Comparison of ENCODE assay signal across 16 mouse cellular contexts in genomic region chr6:99007542-99007941, GRCm38 (mm10).
DNase-seq lines count a peak whose midpoint lies in the region; ATAC-seq and TF ChIP-seq lines count a peak whose summit lies in the region.
"Had no signal": no experiment of that assay in that cellular context is flagged by ENCODE, and none has a peak within 500 bp of the region (broad histone marks: within the 10 kb centered on the region; RNA-seq: fewer than 3 reads in every experiment).

No protein-coding gene starts in this region.

- no peak overlapping the region for H3K4me3 ChIP-seq in left cerebral cortex, adult 2 months
- peak overlapping the region; percentile 39 for H3K4me3 ChIP-seq in E14TG2a.4 (replicated peaks; ENCODE audit: low read length)
- H3K4me3 ChIP-seq in kidney, embryonic 16.5 days (ENCODE audit: low read length), result no peak overlapping the region
- H3K4me3 ChIP-seq: forebrain, embryonic 10.5 days; neural tube, embryonic 12.5 days had no signal

- H3K9me3 ChIP-seq in E14TG2a.4 (ENCODE audit: low read length), result no peaks in the 10 kb centered on the region
- H3K9me3 ChIP-seq in kidney, embryonic 16.5 days (ENCODE audit: low read length), result peaks cover 6% of the 10 kb centered on the region

- ATAC-seq in common myeloid progenitor, adult 5-6 weeks (replicated peaks; ENCODE audit: low read depth, poor library complexity, severe bottlenecking), result peak; percentile 57
- peak; percentile 89 for ATAC-seq in neutrophil, adult 5-6 weeks (ENCODE audit: extremely low read depth, insufficient number of reproducible peaks, low FRiP score, poor library complexity, severe bottlenecking)
- no peak for ATAC-seq in kidney, embryonic 16.5 days (ENCODE audit: low FRiP score, low TSS enrichment)

- H3K27me3 ChIP-seq in E14TG2a.4 (ENCODE audit: insufficient read depth, low read length), result no peaks in the 10 kb centered on the region
- no peaks in the 10 kb centered on the region for H3K27me3 ChIP-seq in kidney, embryonic 16.5 days (ENCODE audit: insufficient read depth, low read length)
- H3K27me3 ChIP-seq: neural tube, embryonic 12.5 days had no signal

- H3K4me2 ChIP-seq in kidney, embryonic 16.5 days (replicated peaks; ENCODE audit: low read depth, low read length), result no peak overlapping the region
- H3K4me2 ChIP-seq: hindbrain, embryonic 14.5 days; neural tube, embryonic 12.5 days had no signal

- WGBS in kidney, embryonic 16.5 days, result 68% methylated on average over 6 of the region's 6 CpGs

- H3K36me3 ChIP-seq in E14TG2a.4 (ENCODE audit: insufficient read depth, low read length), result peaks cover 87% of the 10 kb centered on the region
- H3K36me3 ChIP-seq in kidney, embryonic 16.5 days (ENCODE audit: insufficient read depth, low read length), result peaks cover 25% of the 10 kb centered on the region

- no peak overlapping the region for H3K9ac ChIP-seq in kidney, embryonic 16.5 days (replicated peaks; ENCODE audit: low read length)
- H3K9ac ChIP-seq: hindbrain, embryonic 14.5 days; liver, embryonic 14.5 days; neural tube, embryonic 12.5 days had no signal

- H3K4me1 ChIP-seq in E14TG2a.4 (replicated peaks; ENCODE audit: low read depth, low read length), result peaks cover 91% of the 10 kb centered on the region
- H3K4me1 ChIP-seq in kidney, embryonic 16.5 days (ENCODE audit: insufficient read depth, low read length), result peaks cover 11% of the 10 kb centered on the region

- intact Hi-C loops in left cerebral cortex, adult 2 months (cut with DNase I), result no loop called here
- intact Hi-C loops in left cerebral cortex, postnatal 36 days (cut with DNase I), result no loop called here

- TF ChIP-seq CTCF in left cerebral cortex, adult 2 months (IDR thresholded peaks at IDR 0.05), result no peak
- no peak for TF ChIP-seq CTCF in E14TG2a.4 (conservative IDR thresholded peaks at IDR 0.05; ENCODE audit: low read length)

- 0 out of 2 replicates have a peak overlapping the region, but pooled peaks have one; percentile 4 for H3K27ac ChIP-seq in left cerebral cortex, adult 2 months
- no peak overlapping the region for H3K27ac ChIP-seq in kidney, embryonic 16.5 days (ENCODE audit: low read length)
- H3K27ac ChIP-seq: forebrain, embryonic 10.5 days; hindbrain, embryonic 14.5 days; liver, embryonic 14.5 days; neural tube, embryonic 12.5 days had no signal

- DNase-seq in left cerebral cortex, adult 2 months (ENCODE audit: extremely low spot score in 1 of 2, low spot score in 2 of 2), result no peak
- DNase-seq in left cerebral cortex, postnatal 36 days (ENCODE audit: low spot score in 2 of 2), result no peak
- DNase-seq in cerebellum, postnatal 25 days, result no peak
- DNase-seq: cerebellum, adult 11-12 months; kidney, adult 18-20 months; kidney, postnatal 4 days; right cerebral cortex, postnatal 4 days; thymus, postnatal 36 days had no signal
